Mouse (Mus musculus) 416B (cell line): ENCODE measurements around the gene Scgb3a1.

Experiments
- DNase-seq: peaks from one replicate; pipeline ENCODE4 v3.0.0; 2011; ENCODE audit warnings: low read depth

Gene Scgb3a1

GRCm38 (mm10) chr11:49658791-49659469 lies 4.5 kb upstream of the Scgb3a1 start:
- DNase-seq: peak; percentile 82

- DNase-seq: no peak
Observed at GRCm38 (mm10) chr11:49659470-49659799, 4.0 kb upstream of the Scgb3a1 start.

- DNase-seq: no peak
Observed at GRCm38 (mm10) chr11:49662292-49662780, 1.1 kb upstream of the Scgb3a1 start.

- DNase-seq: no peak
Observed at GRCm38 (mm10) chr11:49664262-49665140, 1.1 kb downstream of the Scgb3a1 start.

GRCm38 (mm10) chr11:49665462-49665861 lies 2.1 kb downstream of the Scgb3a1 start:
- no peak for DNase-seq

- DNase-seq: no peak
Observed at GRCm38 (mm10) chr11:49673433-49673832, 10.0 kb downstream of the Scgb3a1 start.

GRCm38 (mm10) chr11:49684237-49684973 lies 21.0 kb downstream of the Scgb3a1 start:
- no peak for DNase-seq

- DNase-seq: peak; percentile 46
Observed at GRCm38 (mm10) chr11:49695013-49695412, 31.6 kb downstream of the Scgb3a1 start.

GRCm38 (mm10) chr11:49695695-49696094 lies 32.3 kb downstream of the Scgb3a1 start:
- DNase-seq: no peak

GRCm38 (mm10) chr11:49696472-49696871 lies 33.1 kb downstream of the Scgb3a1 start:
- DNase-seq: no peak

- no peak for DNase-seq
Observed at GRCm38 (mm10) chr11:49697779-49698178, 34.4 kb downstream of the Scgb3a1 start.

GRCm38 (mm10) chr11:49699079-49699478 lies 35.7 kb downstream of the Scgb3a1 start:
- DNase-seq: no peak

GRCm38 (mm10) chr11:49702014-49702413 lies 38.6 kb downstream of the Scgb3a1 start:
- DNase-seq: no peak

GRCm38 (mm10) chr11:49704804-49705203 lies 41.4 kb downstream of the Scgb3a1 start:
- no peak for DNase-seq

- DNase-seq: peak; percentile 29
Observed at GRCm38 (mm10) chr11:49707834-49708233, 44.4 kb downstream of the Scgb3a1 start.

- no peak for DNase-seq
Observed at GRCm38 (mm10) chr11:49710664-49711063, 47.3 kb downstream of the Scgb3a1 start.

GRCm38 (mm10) chr11:49711981-49712554 lies 48.7 kb downstream of the Scgb3a1 start:
- peak; percentile 24 for DNase-seq

GRCm38 (mm10) chr11:49712555-49713335 lies 49.3 kb downstream of the Scgb3a1 start, which contains the start of gene Cnot6:
Gene Cnot6, minus strand, starts transcription at chr11:49712723.
- peak; percentile 97 for DNase-seq

GRCm38 (mm10) chr11:49713336-49714334 lies 50.2 kb downstream of the Scgb3a1 start:
- DNase-seq: peak; percentile 11
